Mouse (Mus musculus) liver, embryonic 15.5 days (tissue): ENCODE data around the gene Rbm34. TPM values are rescaled to one million over a fixed set of nuclear protein-coding genes. Genes with fewer than 3 reads are reported as not detected.

Experiments used
- ATAC-seq: fragments of 200-750 bp; cut with Nextera tagmentation; 2 replicates; pipeline ENCODE4 v1.8.0; 2017; ENCODE audit warnings: moderate number of reproducible peaks, mild to moderate bottlenecking, moderate library complexity; ENCODE audit not compliant: insufficient read depth
- H3K27ac ChIP-seq: fragments of 300-500 bp; sonication (generic); replicated peaks from 2 replicates; pipeline ENCODE4 v1.5.1; 2015; ENCODE audit warnings: mild to moderate bottlenecking, inconsistent platforms
- H3K27me3 ChIP-seq: fragments of 300-500 bp; sonication (generic); 2 replicates; pipeline ENCODE4 v1.6.1; 2015; ENCODE audit warnings: mild to moderate bottlenecking, inconsistent platforms
- H3K36me3 ChIP-seq: fragments of 300-500 bp; sonication (generic); replicated peaks from 2 replicates; pipeline ENCODE4 v1.6.1; 2015; ENCODE audit warnings: moderate library complexity, mild to moderate bottlenecking, inconsistent platforms
- H3K4me1 ChIP-seq: fragments of 300-500 bp; sonication (generic); replicated peaks from 2 replicates; pipeline ENCODE4 v1.6.1; 2015; ENCODE audit warnings: inconsistent platforms
- H3K4me2 ChIP-seq: fragments of 300-500 bp; sonication (generic); 2 replicates; pipeline ENCODE4 v1.6.1; 2015; ENCODE audit warnings: moderate library complexity, mild to moderate bottlenecking, inconsistent platforms
- H3K4me3 ChIP-seq: fragments of 300-500 bp; sonication (generic); replicated peaks from 2 replicates; pipeline ENCODE4 v1.5.1; 2015; ENCODE audit warnings: mild to moderate bottlenecking, inconsistent platforms
- H3K9ac ChIP-seq: fragments of 300-500 bp; sonication (generic); 2 replicates; pipeline ENCODE4 v1.6.1; 2015; ENCODE audit warnings: moderate library complexity, mild to moderate bottlenecking, inconsistent platforms
- H3K9me3 ChIP-seq: fragments of 300-500 bp; sonication (generic); replicated peaks from 2 replicates; pipeline ENCODE4 v1.6.1; 2016; ENCODE audit warnings: inconsistent platforms
- WGBS: fragments of 180-500 bp; shearing (Covaris S2); methylation state at CpG from one replicate; pipeline ENCODE4 v1.1.7; 2015; ENCODE audit warnings: mixed read lengths; ENCODE audit not compliant: insufficient replicate concordance; 5-methylcytosine and 5-hydroxymethylcytosine counted together
- polyA plus RNA-seq: library from polyadenylated mRNA; unstranded; fragments of >200 nt; fragmentation: Nextera tagmentation; extraction: Ambion mirVana; gene quantifications from 2 replicates; pipeline ENCODE4 v1.2.1, GENCODE M21; 2015

Gene Rbm34
- polyA plus RNA-seq, 1 experiment from 2014 or later = 10.7 TPM

GRCm38 (mm10) chr8:126905387-126905786 is 65.5 kb downstream of the Rbm34 start:
- 77% methylated on average over 3 of the region's 3 CpGs for WGBS
- H3K4me3 ChIP-seq = no peak overlapping the region
- ATAC-seq = no peak
- no peak overlapping the region for H3K27ac ChIP-seq
- H3K9ac ChIP-seq = no peak overlapping the region
- H3K27me3 ChIP-seq = no peaks in the 10 kb centered on the region
- peaks cover 35% of the 10 kb centered on the region for H3K4me1 ChIP-seq
- H3K4me2 ChIP-seq = no peak overlapping the region
- H3K9me3 ChIP-seq = no peaks in the 10 kb centered on the region
- H3K36me3 ChIP-seq = no peaks in the 10 kb centered on the region

- Histone ChIP-seq H3K9me3 (no peaks in the 10 kb centered on the region), H3K4me1 (peaks cover 37% of the 10 kb centered on the region), H3K27me3 (no peaks in the 10 kb centered on the region), H3K27ac (no peak overlapping the region), H3K4me2 (no peak overlapping the region), H3K4me3 (no peak overlapping the region), H3K9ac (no peak overlapping the region), H3K36me3 (no peaks in the 10 kb centered on the region)
- WGBS = 62% methylated on average over 9 of the region's 9 CpGs
- no peak for ATAC-seq
Measured at GRCm38 (mm10) chr8:126903927-126904326, 66.9 kb downstream of the Rbm34 start.

GRCm38 (mm10) chr8:126903224-126903895 is 67.5 kb downstream of the Rbm34 start:
- H3K4me1 ChIP-seq = peaks cover 31% of the 10 kb centered on the region
- no peak overlapping the region for H3K4me2 ChIP-seq
- no peaks in the 10 kb centered on the region for H3K36me3 ChIP-seq
- no peaks in the 10 kb centered on the region for H3K9me3 ChIP-seq
- no peak overlapping the region for H3K9ac ChIP-seq
- no peaks in the 10 kb centered on the region for H3K27me3 ChIP-seq
- WGBS = 54% methylated on average over 9 of the region's 9 CpGs
- 0 out of 2 replicates have a peak overlapping the region, but pooled peaks have one; percentile 6 for H3K27ac ChIP-seq
- ATAC-seq = no peak
- no peak overlapping the region for H3K4me3 ChIP-seq

GRCm38 (mm10) chr8:126901612-126902011 is 69.3 kb downstream of the Rbm34 start:
- no peaks in the 10 kb centered on the region for H3K9me3 ChIP-seq
- no peak for ATAC-seq
- 23% methylated on average over 1 of the region's 1 CpGs for WGBS
- peaks cover 31% of the 10 kb centered on the region for H3K4me1 ChIP-seq
- H3K9ac ChIP-seq = no peak overlapping the region
- H3K27ac ChIP-seq = no peak overlapping the region
- H3K4me3 ChIP-seq = no peak overlapping the region
- H3K4me2 ChIP-seq = no peak overlapping the region
- H3K36me3 ChIP-seq = no peaks in the 10 kb centered on the region
- H3K27me3 ChIP-seq = no peaks in the 10 kb centered on the region

- no peak overlapping the region for H3K27ac ChIP-seq
- no peak overlapping the region for H3K4me3 ChIP-seq
- no peak for ATAC-seq
- 40% methylated on average over 2 of the region's 2 CpGs for WGBS
- H3K9ac ChIP-seq = no peak overlapping the region
- no peaks in the 10 kb centered on the region for H3K36me3 ChIP-seq
- no peaks in the 10 kb centered on the region for H3K27me3 ChIP-seq
- H3K4me1 ChIP-seq = peaks cover 31% of the 10 kb centered on the region
- no peak overlapping the region for H3K4me2 ChIP-seq
- no peaks in the 10 kb centered on the region for H3K9me3 ChIP-seq
Measured at GRCm38 (mm10) chr8:126901049-126901448, 69.8 kb downstream of the Rbm34 start.

Other genes with a start within 250 kb of the Rbm34 start
- gene Tomm20, start 25.2 kb downstream of the Rbm34 start, polyA plus RNA-seq = 106 and 116 TPM in 2 replicates
- 6.3 and 7.6 TPM in 2 replicates for gene Pard3, start 92.8 kb upstream of the Rbm34 start, polyA plus RNA-seq